14 mouse cellular contexts compared by ENCODE assay signal in genomic region chr4:56831013-56831609, GRCm38 (mm10). TPM values are rescaled to one million over a fixed set of nuclear protein-coding genes. Genes with fewer than 3 reads are reported as not detected.
DNase-seq lines count a peak whose midpoint lies in the region; ATAC-seq and TF ChIP-seq lines count a peak whose summit lies in the region.
"Had no signal": no experiment of that assay in that cellular context is flagged by ENCODE, and none has a peak within 500 bp of the region (broad histone marks: within the 10 kb centered on the region; RNA-seq: fewer than 3 reads in every experiment).

No protein-coding gene starts in this region.

- H3K4me2 ChIP-seq in forebrain, embryonic 12.5 days: no peak overlapping the region
- no peak overlapping the region for H3K4me2 ChIP-seq in forebrain, embryonic 14.5 days (ENCODE audit: low read length)
- H3K4me2 ChIP-seq in kidney, embryonic 14.5 days (replicated peaks; ENCODE audit: low read depth, low read length): no peak overlapping the region
- peak overlapping the region; percentile 6; the same call in 1 of the 2 replicates for H3K4me2 ChIP-seq in lung, embryonic 16.5 days (ENCODE audit: low read depth, low read length)
- no peak overlapping the region for H3K4me2 ChIP-seq in forebrain, postnatal 0 days (ENCODE audit: low read depth)
- H3K4me2 ChIP-seq: limb, embryonic 13.5 days; midbrain, embryonic 12.5 days; neural tube, embryonic 12.5 days had no signal

- DNase-seq in forebrain, embryonic 14.5 days (ENCODE audit: low spot score): no peak
- DNase-seq in kidney, postnatal 4 days: peak; percentile 22 to 35
- DNase-seq in Muller cell, postnatal 12 days (ENCODE audit: inconsistent ontology term): peak; percentile 39
- no peak for DNase-seq in left cerebral cortex, postnatal 10 days (ENCODE audit: extremely low spot score in 1 of 2, low spot score in 2 of 2)
- DNase-seq in forebrain, postnatal 0 days: no peak
- DNase-seq: cerebellum, adult 2 months; gastrocnemius, postnatal 25 days had no signal

- H3K27ac ChIP-seq in forebrain, embryonic 12.5 days: 0 out of 2 replicates have a peak overlapping the region, but pooled peaks have one; percentile 19
- no peak overlapping the region for H3K27ac ChIP-seq in forebrain, embryonic 14.5 days (ENCODE audit: low read depth, low read length)
- H3K27ac ChIP-seq in kidney, embryonic 14.5 days (ENCODE audit: low read depth, low read length): no peak overlapping the region
- no peak overlapping the region for H3K27ac ChIP-seq in lung, embryonic 16.5 days (ENCODE audit: low read length)
- no peak overlapping the region for H3K27ac ChIP-seq in forebrain, postnatal 0 days (ENCODE audit: low read depth, low read length)
- H3K27ac ChIP-seq: limb, embryonic 13.5 days; midbrain, embryonic 12.5 days; neural tube, embryonic 12.5 days had no signal

- H3K9ac ChIP-seq in forebrain, embryonic 12.5 days: no peak overlapping the region
- no peak overlapping the region for H3K9ac ChIP-seq in forebrain, embryonic 14.5 days (ENCODE audit: low read length)
- no peak overlapping the region for H3K9ac ChIP-seq in kidney, embryonic 14.5 days (ENCODE audit: low read depth, low read length)
- H3K9ac ChIP-seq in lung, embryonic 16.5 days (ENCODE audit: low read length): no peak overlapping the region
- no peak overlapping the region for H3K9ac ChIP-seq in forebrain, postnatal 0 days
- H3K9ac ChIP-seq: limb, embryonic 13.5 days; midbrain, embryonic 12.5 days; neural tube, embryonic 12.5 days had no signal

- H3K4me1 ChIP-seq in forebrain, embryonic 12.5 days: peaks cover 6% of the 10 kb centered on the region; the same call in 1 of the 2 replicates
- no peaks in the 10 kb centered on the region; the same call in 1 of the 2 replicates for H3K4me1 ChIP-seq in forebrain, embryonic 14.5 days (ENCODE audit: control insufficient read depth, insufficient read depth, low read length)
- H3K4me1 ChIP-seq in kidney, embryonic 14.5 days (ENCODE audit: control insufficient read depth, insufficient read depth, low read length): peaks cover 10% of the 10 kb centered on the region; the same call in 1 of the 2 replicates
- peaks cover 4% of the 10 kb centered on the region for H3K4me1 ChIP-seq in lung, embryonic 16.5 days (replicated peaks; ENCODE audit: control insufficient read depth, insufficient read depth, low read length)
- no peaks in the 10 kb centered on the region for H3K4me1 ChIP-seq in forebrain, postnatal 0 days (ENCODE audit: insufficient read depth)

- intact Hi-C loops in left cerebral cortex, postnatal 10 days (cut with DNase I): no loop called here

- no peaks in the 10 kb centered on the region for H3K27me3 ChIP-seq in forebrain, embryonic 12.5 days
- H3K27me3 ChIP-seq in forebrain, embryonic 14.5 days (replicated peaks; ENCODE audit: control insufficient read depth, insufficient read depth, low read length): no peaks in the 10 kb centered on the region
- H3K27me3 ChIP-seq in kidney, embryonic 14.5 days (ENCODE audit: control insufficient read depth, insufficient read depth, low read length): no peaks in the 10 kb centered on the region
- no peaks in the 10 kb centered on the region for H3K27me3 ChIP-seq in lung, embryonic 16.5 days (ENCODE audit: control insufficient read depth, insufficient read depth, low read depth, low read length)
- no peaks in the 10 kb centered on the region for H3K27me3 ChIP-seq in forebrain, postnatal 0 days (ENCODE audit: insufficient read depth, low read length)
- H3K27me3 ChIP-seq: limb, embryonic 13.5 days; midbrain, embryonic 12.5 days; neural tube, embryonic 12.5 days had no signal

- 76% methylated on average over 13 of the region's 13 CpGs for WGBS in forebrain, embryonic 12.5 days
- WGBS in forebrain, embryonic 14.5 days: 76% methylated on average over 13 of the region's 13 CpGs
- WGBS in kidney, embryonic 14.5 days: 52% methylated on average over 13 of the region's 13 CpGs
- WGBS in lung, embryonic 16.5 days: 35% methylated on average over 13 of the region's 13 CpGs
- WGBS in forebrain, postnatal 0 days: 53% methylated on average over 13 of the region's 13 CpGs

- H3K36me3 ChIP-seq in forebrain, embryonic 12.5 days (replicated peaks): peaks cover 55% of the 10 kb centered on the region
- peaks cover 42% of the 10 kb centered on the region for H3K36me3 ChIP-seq in forebrain, embryonic 14.5 days (ENCODE audit: control insufficient read depth, insufficient read depth, low read length)
- peaks cover 16% of the 10 kb centered on the region; the same call in 1 of the 2 replicates for H3K36me3 ChIP-seq in kidney, embryonic 14.5 days (ENCODE audit: control insufficient read depth, insufficient read depth, low read length)
- H3K36me3 ChIP-seq in lung, embryonic 16.5 days (ENCODE audit: control insufficient read depth, insufficient read depth, low read length): peaks cover 2% of the 10 kb centered on the region; the same call in 1 of the 2 replicates
- H3K36me3 ChIP-seq in forebrain, postnatal 0 days (ENCODE audit: insufficient read depth): peaks cover 54% of the 10 kb centered on the region

- TF ChIP-seq CTCF in forebrain, postnatal 0 days (IDR thresholded peaks at IDR 0.05; ENCODE audit: low read depth): no peak

- H3K4me3 ChIP-seq in forebrain, embryonic 12.5 days (replicated peaks): no peak overlapping the region
- H3K4me3 ChIP-seq in forebrain, embryonic 14.5 days (ENCODE audit: low read depth, low read length): no peak overlapping the region
- H3K4me3 ChIP-seq in kidney, embryonic 14.5 days (ENCODE audit: low read length): no peak overlapping the region
- H3K4me3 ChIP-seq in lung, embryonic 16.5 days (ENCODE audit: low read length): no peak overlapping the region
- H3K4me3 ChIP-seq in forebrain, postnatal 0 days (ENCODE audit: low read depth, low read length): no peak overlapping the region
- H3K4me3 ChIP-seq: limb, embryonic 13.5 days; midbrain, embryonic 12.5 days; neural tube, embryonic 12.5 days had no signal

- ATAC-seq in forebrain, embryonic 12.5 days (ENCODE audit: low FRiP score): no peak
- ATAC-seq in forebrain, embryonic 14.5 days: no peak
- no peak for ATAC-seq in kidney, embryonic 14.5 days (ENCODE audit: low FRiP score, low TSS enrichment)
- peak; percentile 67 for ATAC-seq in lung, embryonic 16.5 days (ENCODE audit: low read depth)
- ATAC-seq in forebrain, postnatal 0 days: no peak
- ATAC-seq: intestine, embryonic 16.5 days had no signal

- H3K9me3 ChIP-seq in forebrain, embryonic 12.5 days: no peaks in the 10 kb centered on the region
- H3K9me3 ChIP-seq in forebrain, embryonic 14.5 days (replicated peaks; ENCODE audit: control insufficient read depth, low read length): no peaks in the 10 kb centered on the region
- H3K9me3 ChIP-seq in kidney, embryonic 14.5 days (ENCODE audit: control insufficient read depth, low read length): no peaks in the 10 kb centered on the region
- no peaks in the 10 kb centered on the region for H3K9me3 ChIP-seq in lung, embryonic 16.5 days (ENCODE audit: control insufficient read depth, low read length)
- H3K9me3 ChIP-seq in forebrain, postnatal 0 days (ENCODE audit: low read length): no peaks in the 10 kb centered on the region
- H3K9me3 ChIP-seq: limb, embryonic 13.5 days; midbrain, embryonic 12.5 days; neural tube, embryonic 12.5 days had no signal

RNA-seq across cellular contexts. Expression of gene Fam206a, which starts 29.0 kb away (rescaled TPM):
- polyA plus RNA-seq in forebrain, embryonic 12.5 days (2016; fragmentation: Nextera tagmentation; extraction: Ambion mirVana): 20.6 and 21.9 TPM in 2 replicates
- polyA plus RNA-seq in forebrain, embryonic 14.5 days (2014; fragmentation: Nextera tagmentation; extraction: Ambion mirVana): 16.0 and 16.7 TPM in 2 replicates
- polyA plus RNA-seq in kidney, embryonic 14.5 days (2014; fragmentation: Nextera tagmentation; extraction: Ambion mirVana): 14.6 and 27.1 TPM in 2 replicates
- polyA plus RNA-seq in lung, embryonic 16.5 days (2015; fragmentation: Nextera tagmentation; extraction: Ambion mirVana): 12.8 and 13.7 TPM in 2 replicates
- total RNA-seq in left cerebral cortex, postnatal 10 days (2021): 10 to 100 TPM; 20.7 to 21.2 TPM
- 10.0 and 12.3 TPM in 2 replicates for total RNA-seq in forebrain, postnatal 0 days (2014; rRNA removed)
- polyA plus RNA-seq in forebrain, postnatal 0 days (2015; fragmentation: Nextera tagmentation; extraction: Ambion mirVana): 8.0 and 11.1 TPM in 2 replicates

RNA-seq across cellular contexts. Expression of gene Elp1, which starts 29.0 kb away (rescaled TPM):
- polyA plus RNA-seq in forebrain, embryonic 12.5 days (2016; fragmentation: Nextera tagmentation; extraction: Ambion mirVana): 84.7 and 90.3 TPM in 2 replicates
- 72.4 and 78.2 TPM in 2 replicates for polyA plus RNA-seq in forebrain, embryonic 14.5 days (2014; fragmentation: Nextera tagmentation; extraction: Ambion mirVana)
- polyA plus RNA-seq in kidney, embryonic 14.5 days (2014; fragmentation: Nextera tagmentation; extraction: Ambion mirVana): 51.1 and 72.9 TPM in 2 replicates
- polyA plus RNA-seq in lung, embryonic 16.5 days (2015; fragmentation: Nextera tagmentation; extraction: Ambion mirVana): 28.3 and 29.7 TPM in 2 replicates
- 10 to 100 TPM; 82.9 to 86.3 TPM for total RNA-seq in left cerebral cortex, postnatal 10 days (2021)
- total RNA-seq in forebrain, postnatal 0 days (2014; rRNA removed): 89.2 and 98.1 TPM in 2 replicates
- 38.2 and 44.8 TPM in 2 replicates for polyA plus RNA-seq in forebrain, postnatal 0 days (2015; fragmentation: Nextera tagmentation; extraction: Ambion mirVana)

RNA-seq across cellular contexts. Expression of gene Ctnnal1, which starts 33.9 kb away (rescaled TPM):
- 26.6 and 28.6 TPM in 2 replicates for polyA plus RNA-seq in forebrain, embryonic 12.5 days (2016; fragmentation: Nextera tagmentation; extraction: Ambion mirVana)
- polyA plus RNA-seq in forebrain, embryonic 14.5 days (2014; fragmentation: Nextera tagmentation; extraction: Ambion mirVana): 9.4 and 11.1 TPM in 2 replicates
- polyA plus RNA-seq in kidney, embryonic 14.5 days (2014; fragmentation: Nextera tagmentation; extraction: Ambion mirVana): 24.5 and 44.8 TPM in 2 replicates
- polyA plus RNA-seq in lung, embryonic 16.5 days (2015; fragmentation: Nextera tagmentation; extraction: Ambion mirVana): 19.9 and 21.7 TPM in 2 replicates
- 10 to 100 TPM; 16.6 to 17.1 TPM for total RNA-seq in left cerebral cortex, postnatal 10 days (2021)
- 9.2 and 14.5 TPM in 2 replicates for total RNA-seq in forebrain, postnatal 0 days (2014; rRNA removed)
- polyA plus RNA-seq in forebrain, postnatal 0 days (2015; fragmentation: Nextera tagmentation; extraction: Ambion mirVana): 5.3 and 8.5 TPM in 2 replicates

Comparison
In these comparisons a context has a peak if more than half of its experiments do, and no peak if none do; other contexts are left out.
1. DNase-seq: peak in kidney, postnatal 4 days (2 of 2) and Muller cell, postnatal 12 days (single experiment); none in forebrain, embryonic 14.5 days (single experiment), left cerebral cortex, postnatal 10 days (0 of 2) and forebrain, postnatal 0 days (single experiment).